Mouse (Mus musculus): ENCODE data around the gene Slc39a3.

Gene Slc39a3

DNA sequence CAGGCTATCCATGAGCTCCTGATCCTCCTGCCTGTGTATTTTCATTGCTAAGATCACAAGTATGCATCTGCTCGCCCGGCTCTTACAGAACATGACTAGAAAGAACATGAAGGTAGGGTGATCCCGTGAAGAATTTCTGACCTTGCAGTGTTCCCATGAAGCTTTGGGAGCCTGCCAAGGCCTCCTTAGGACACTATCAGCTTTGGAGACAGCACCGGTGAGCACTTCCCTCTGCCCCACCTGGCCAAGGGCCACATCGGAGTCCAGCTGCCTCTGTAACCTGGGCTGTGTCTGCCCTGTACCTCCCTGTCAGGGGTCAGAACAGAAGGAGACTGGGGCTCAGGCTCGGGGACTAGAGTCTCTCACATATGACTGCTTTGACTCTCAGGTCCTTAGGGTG lies 50.5 kb downstream of the Slc39a3 start:
- in situ Hi-C loops (cut with MboI; ENCODE audit: low sequenced_read_pairs) = no loop called here

DNA sequence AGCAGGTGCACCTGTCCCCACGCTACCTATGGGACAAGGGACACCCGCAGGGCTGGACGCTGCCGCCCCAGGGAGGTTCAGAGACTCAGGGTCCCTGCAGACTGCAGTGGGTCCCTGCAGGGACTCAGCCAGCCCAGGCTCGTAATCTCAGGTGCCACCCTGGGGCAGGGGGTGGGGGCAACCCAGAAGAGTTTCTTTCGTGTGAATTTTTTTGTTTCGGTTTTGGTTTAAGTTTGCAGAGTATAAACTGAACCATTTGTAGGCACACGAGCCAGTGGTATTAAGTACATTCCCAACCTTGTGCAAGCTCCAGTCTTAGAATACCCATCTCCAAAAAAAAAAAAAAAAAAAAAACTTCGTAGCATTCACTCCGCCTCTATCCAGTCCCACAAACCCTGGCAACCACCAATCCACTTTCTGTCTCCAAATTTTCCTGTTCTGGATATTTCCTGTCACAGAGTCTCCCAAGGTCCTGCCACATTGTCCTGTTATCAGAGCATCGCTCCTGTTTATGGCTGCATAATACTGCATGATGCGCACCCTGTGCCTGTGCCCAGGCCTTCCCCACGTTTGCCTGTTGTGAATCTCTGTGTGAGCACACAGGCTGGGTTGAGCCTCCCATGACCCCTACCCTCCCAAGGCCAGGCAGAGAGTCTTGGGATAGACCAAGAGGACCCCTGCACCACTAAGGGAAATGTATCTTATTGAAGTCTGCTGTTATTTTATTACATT lies 51.1 kb downstream of the Slc39a3 start:
- in situ Hi-C loops (cut with MboI; ENCODE audit: low sequenced_read_pairs) = no loop called here

DNA sequence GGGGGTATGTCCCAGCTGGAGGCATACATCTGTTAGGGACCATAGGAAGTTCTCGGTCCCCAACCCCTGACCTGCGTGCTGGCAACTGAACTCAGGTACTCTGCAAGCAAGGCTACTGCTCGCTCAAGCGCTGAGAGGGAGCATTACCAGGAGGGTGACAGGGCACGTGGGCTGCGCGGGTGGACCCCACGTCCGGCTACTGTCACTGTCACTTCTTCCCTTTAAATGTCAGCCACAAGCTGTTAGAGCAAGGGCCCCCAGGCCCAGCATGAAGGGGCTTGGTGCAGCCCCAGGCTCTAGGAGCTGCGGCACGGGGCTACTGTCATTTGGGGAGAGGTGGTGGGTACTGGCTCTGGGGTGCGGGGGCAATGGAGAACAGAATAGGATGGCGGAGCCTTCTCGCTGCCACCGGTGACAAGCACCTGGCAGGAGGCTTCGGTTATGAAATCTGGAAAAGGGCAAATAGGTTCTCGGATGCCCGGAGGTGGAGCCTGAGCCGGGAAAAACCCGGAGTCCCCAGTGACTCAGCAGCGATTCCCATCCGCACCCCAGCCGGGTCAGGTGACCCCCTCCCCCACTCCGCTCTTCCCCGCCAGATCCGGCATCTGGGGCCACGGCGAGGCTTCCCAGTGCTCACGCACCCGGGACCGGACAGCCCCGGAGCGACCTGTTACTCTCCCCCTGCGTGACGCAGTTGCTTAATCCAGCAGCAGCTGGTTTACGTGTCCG lies 51.8 kb downstream of the Slc39a3 start:
- in situ Hi-C loops (cut with MboI; ENCODE audit: low sequenced_read_pairs) = no loop called here

DNA sequence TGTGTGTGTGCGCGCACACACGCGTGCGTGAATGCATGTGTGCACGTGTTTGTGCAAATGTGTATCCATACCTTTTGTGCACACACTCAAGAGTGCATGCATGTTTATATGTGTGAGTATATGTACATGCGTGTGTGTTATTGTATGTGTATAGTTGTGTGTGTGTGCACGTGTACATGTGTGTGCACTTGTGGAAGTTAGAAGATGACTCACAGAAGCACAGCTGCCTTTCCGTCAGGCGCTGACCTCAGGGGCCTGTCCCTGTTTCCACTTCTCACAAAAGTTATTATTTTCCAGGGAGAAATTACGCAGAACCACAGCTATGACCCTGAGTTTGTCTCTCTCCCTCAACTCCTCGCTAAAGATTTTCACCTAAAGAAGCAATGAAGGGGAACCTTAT lies 53.0 kb downstream of the Slc39a3 start:
- in situ Hi-C loops (cut with MboI; ENCODE audit: low sequenced_read_pairs) = no loop called here

DNA sequence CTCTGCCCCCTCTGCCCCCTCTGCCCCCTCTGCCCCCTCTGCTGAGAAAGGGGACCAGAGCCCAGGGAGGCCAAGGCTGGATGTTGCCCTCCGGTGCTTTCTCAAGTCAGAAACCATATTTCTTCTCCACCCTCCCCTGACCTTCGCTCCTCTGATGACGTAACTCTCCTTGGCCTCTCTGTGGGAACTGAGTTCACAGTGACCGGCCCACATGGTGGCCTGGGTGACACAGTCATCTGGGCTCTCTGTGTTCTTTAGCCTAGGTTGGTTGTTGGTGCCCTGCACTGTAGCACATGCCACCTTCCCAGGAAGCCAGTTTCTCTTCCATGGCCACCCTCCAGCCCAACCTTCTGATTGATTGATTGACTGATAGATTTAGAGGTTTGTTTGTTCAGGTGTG lies 54.8 kb downstream of the Slc39a3 start:
- in situ Hi-C loops (cut with MboI; ENCODE audit: low sequenced_read_pairs) = no loop called here

DNA sequence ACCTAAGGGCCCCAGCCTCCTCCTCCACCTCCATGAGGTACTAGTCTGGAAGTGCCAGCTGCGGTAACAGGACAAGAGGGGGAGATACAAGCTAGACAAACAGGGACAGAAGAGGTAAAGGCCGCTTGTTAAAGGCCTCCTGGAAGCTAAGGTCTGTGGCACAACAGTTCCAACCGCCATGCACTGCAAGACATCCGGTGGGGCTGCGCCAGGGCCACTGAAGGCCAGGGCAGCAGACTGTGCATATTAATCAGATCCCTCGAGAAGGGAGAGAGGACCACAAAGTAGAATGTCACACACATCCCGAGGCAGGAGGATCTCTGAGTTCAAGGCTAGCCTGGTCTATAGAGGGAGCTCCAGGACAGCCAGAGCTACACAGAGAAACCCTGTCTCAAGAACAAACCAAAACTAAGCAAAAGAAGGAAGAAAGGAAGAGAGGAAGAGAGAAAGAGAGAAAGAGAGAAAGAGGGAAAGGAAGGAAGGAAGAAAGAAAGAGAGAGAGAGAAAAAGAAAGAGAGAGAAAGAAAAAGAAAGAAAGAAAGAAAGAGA lies 55.6 kb downstream of the Slc39a3 start:
- in situ Hi-C loops (cut with MboI; ENCODE audit: low sequenced_read_pairs) = no loop called here

All from CH12F3 (cell line).